Mouse (Mus musculus) layer of hippocampus, adult 2 months (tissue): ENCODE data around the gene Gm45753. TPM values are rescaled to one million over a fixed set of nuclear protein-coding genes. Genes with fewer than 3 reads are reported as not detected.

Experiments used
- DNase-seq, 2 experiments: peaks; one replicate each; pipeline ENCODE4 v3.0.0; 2022; ENCODE audit warnings: low spot score in 2 of 2
- H3K27ac ChIP-seq: fragments of 200-600 bp; 2 replicates; pipeline ENCODE4 v1.8.1; 2022
- H3K4me3 ChIP-seq: fragments of 200-600 bp; 2 replicates; pipeline ENCODE4 v1.8.1; 2022; ENCODE audit warnings: mild to moderate bottlenecking
- CTCF ChIP-seq: fragments of 200-600 bp; conservative IDR thresholded peaks from 2 replicates; pipeline ENCODE4 v1.8.1; 2022; ENCODE audit warnings: antibody characterized with exemption, mild to moderate bottlenecking, moderate library complexity
- total RNA-seq, 2 experiments: library from RNA; stranded (reverse); gene quantifications; 2 replicates each; pipeline ENCODE4 v1.2.3; 2021

Gm45753 gene
- total RNA-seq, 2 experiments from 2014 or later = not detected

GRCm38 (mm10) chr8:45320930-45321329 lies 12.7 kb upstream of the Gm45753 start:
- Histone ChIP-seq H3K27ac (no peak overlapping the region), H3K4me3 (no peak overlapping the region)
- DNase-seq = no peak
- no peak for TF ChIP-seq CTCF

GRCm38 (mm10) chr8:45310967-45311366 lies 2.7 kb upstream of the Gm45753 start:
- H3K27ac ChIP-seq = no peak overlapping the region
- no peak for DNase-seq
- no peak for TF ChIP-seq CTCF
- H3K4me3 ChIP-seq = no peak overlapping the region

GRCm38 (mm10) chr8:45305479-45305878 lies 2.8 kb downstream of the Gm45753 start:
- no peak for TF ChIP-seq CTCF
- Histone ChIP-seq H3K4me3 (no peak overlapping the region), H3K27ac (no peak overlapping the region)
- DNase-seq = no peak

GRCm38 (mm10) chr8:45304354-45304753 lies 3.9 kb downstream of the Gm45753 start:
- no peak for DNase-seq
- TF ChIP-seq CTCF = no peak
- Histone ChIP-seq H3K27ac (no peak overlapping the region), H3K4me3 (no peak overlapping the region)

- no peak overlapping the region for H3K4me3 ChIP-seq
- peak; percentile 22; the same call in 1 of the 2 replicates for TF ChIP-seq CTCF
- no peak overlapping the region for H3K27ac ChIP-seq
- no peak for DNase-seq
Observed at GRCm38 (mm10) chr8:45302390-45302789, 5.9 kb downstream of the Gm45753 start.

- TF ChIP-seq CTCF = no peak
- H3K4me3 ChIP-seq = no peak overlapping the region
- no peak for DNase-seq
- no peak overlapping the region for H3K27ac ChIP-seq
Observed at GRCm38 (mm10) chr8:45295276-45295675, 13.0 kb downstream of the Gm45753 start.

GRCm38 (mm10) chr8:45294687-45295086 lies 13.6 kb downstream of the Gm45753 start, which contains the start of gene Klkb1:
TSS of gene Klkb1 (minus strand) at chr8:45294859.
- TF ChIP-seq CTCF = no peak
- Histone ChIP-seq H3K27ac (no peak within 1 kb of the TSS), H3K4me3 (no peak within 1 kb of the TSS)
- DNase-seq = no peak

GRCm38 (mm10) chr8:45291790-45292189 lies 16.5 kb downstream of the Gm45753 start:
- H3K4me3 ChIP-seq = no peak overlapping the region
- H3K27ac ChIP-seq = no peak overlapping the region; the same call in 1 of the 2 replicates
- peak; percentile 67 for DNase-seq
- TF ChIP-seq CTCF = no peak

GRCm38 (mm10) chr8:45281630-45282029 lies 26.6 kb downstream of the Gm45753 start:
- Histone ChIP-seq H3K27ac (no peak overlapping the region), H3K4me3 (no peak overlapping the region)
- TF ChIP-seq CTCF = no peak
- no peak for DNase-seq

- H3K27ac ChIP-seq = no peak overlapping the region
Observed at GRCm38 (mm10) chr8:45277453-45277852, 30.8 kb downstream of the Gm45753 start.

GRCm38 (mm10) chr8:45274317-45274716 lies 33.9 kb downstream of the Gm45753 start:
- no peak for DNase-seq
- Histone ChIP-seq H3K27ac (no peak overlapping the region), H3K4me3 (no peak overlapping the region)
- TF ChIP-seq CTCF = no peak

More at GRCm38 (mm10) chr8:45277453-45277852, 30.8 kb downstream of the Gm45753 start:
- DNase-seq = no peak
- TF ChIP-seq CTCF = no peak
- H3K4me3 ChIP-seq = no peak overlapping the region

- Histone ChIP-seq H3K4me3 (no peak overlapping the region), H3K27ac (no peak overlapping the region)
- no peak for TF ChIP-seq CTCF
- DNase-seq = no peak
Observed at GRCm38 (mm10) chr8:45269056-45269455, 39.2 kb downstream of the Gm45753 start.

- H3K27ac ChIP-seq = no peak overlapping the region
- TF ChIP-seq CTCF = no peak
- no peak overlapping the region for H3K4me3 ChIP-seq
- DNase-seq = no peak
Observed at GRCm38 (mm10) chr8:45268485-45268884, 39.8 kb downstream of the Gm45753 start.

GRCm38 (mm10) chr8:45267611-45268391 lies 40.5 kb downstream of the Gm45753 start:
- Histone ChIP-seq H3K27ac (no peak overlapping the region), H3K4me3 (no peak overlapping the region)
- DNase-seq = no peak
- no peak for TF ChIP-seq CTCF
